Mouse (Mus musculus) heart, embryonic 15.5 days (tissue): Measurements from ENCODE around the gene A830018L16Rik. TPM values are rescaled to one million over a fixed set of nuclear protein-coding genes. Genes with fewer than 3 reads are reported as not detected.
"Not testable (repeated sequence)": the region's sequence is repeated elsewhere in the genome, so short reads cannot be mapped to it uniquely, and the experiment has no call there.

Source experiments
- ATAC-seq: fragments of 200-750 bp; cut with Nextera tagmentation; replicated peaks from 2 replicates; pipeline ENCODE4 v1.8.0; 2017; ENCODE audit warnings: low read depth, moderate TSS enrichment; ENCODE audit not compliant: insufficient number of reproducible peaks, insufficient read depth, low FRiP score
- H3K27ac ChIP-seq: fragments of 300-500 bp; sonication (generic); 2 replicates; pipeline ENCODE4 v1.5.1; 2015; ENCODE audit warnings: mild to moderate bottlenecking, inconsistent platforms
- H3K27me3 ChIP-seq: fragments of 300-500 bp; sonication (generic); 2 replicates; pipeline ENCODE4 v1.6.1; 2015; ENCODE audit warnings: inconsistent platforms
- H3K36me3 ChIP-seq: fragments of 300-500 bp; sonication (generic); 2 replicates; pipeline ENCODE4 v1.6.1; 2015; ENCODE audit warnings: mild to moderate bottlenecking, inconsistent platforms
- H3K4me1 ChIP-seq: fragments of 300-500 bp; sonication (generic); replicated peaks from 2 replicates; pipeline ENCODE4 v1.6.1; 2015; ENCODE audit warnings: inconsistent platforms
- H3K4me2 ChIP-seq: fragments of 300-500 bp; sonication (generic); 2 replicates; pipeline ENCODE4 v1.6.1; 2015; ENCODE audit warnings: inconsistent platforms, mild to moderate bottlenecking, moderate library complexity
- H3K4me3 ChIP-seq: fragments of 300-500 bp; sonication (generic); 2 replicates; pipeline ENCODE4 v1.5.1; 2015; ENCODE audit warnings: mild to moderate bottlenecking, inconsistent platforms
- H3K9ac ChIP-seq: fragments of 300-500 bp; sonication (generic); 2 replicates; pipeline ENCODE4 v1.6.1; 2015; ENCODE audit warnings: mild to moderate bottlenecking, inconsistent platforms
- H3K9me3 ChIP-seq: fragments of 300-500 bp; sonication (generic); replicated peaks from 2 replicates; pipeline ENCODE4 v1.6.1; 2016; ENCODE audit warnings: inconsistent platforms
- WGBS: fragments of 180-500 bp; shearing (Covaris S2); methylation state at CpG from one replicate; pipeline ENCODE4 v1.1.7; 2015; ENCODE audit warnings: mixed read lengths; 5-methylcytosine and 5-hydroxymethylcytosine counted together
- polyA plus RNA-seq: library from polyadenylated mRNA; unstranded; fragments of >200 nt; fragmentation: Nextera tagmentation; extraction: Ambion mirVana; gene quantifications from 2 replicates; pipeline ENCODE4 v1.2.1, GENCODE M21; 2015

Gene A830018L16Rik
- polyA plus RNA-seq, 1 experiment from 2014 or later, result 0.29 TPM

- WGBS, result 39% methylated on average over 5 of the region's 5 CpGs
- Histone ChIP-seq H3K27me3 (no peaks in the 10 kb centered on the region), H3K4me3 (no peak overlapping the region), H3K9me3 (no peaks in the 10 kb centered on the region), H3K4me1 (no peaks in the 10 kb centered on the region), H3K9ac (no peak overlapping the region), H3K27ac (no peak overlapping the region), H3K36me3 (no peaks in the 10 kb centered on the region), H3K4me2 (no peak overlapping the region)
- no peak for ATAC-seq
Observed at GRCm38 (mm10) chr1:11467065-11467643, 53.2 kb downstream of the A830018L16Rik start.

- 51% methylated on average over 2 of the region's 2 CpGs for whole genome bisulfite sequencing
- ATAC-seq, result no peak
Observed at GRCm38 (mm10) chr1:11492936-11493335, 79.0 kb downstream of the A830018L16Rik start.

GRCm38 (mm10) chr1:11501556-11501955 lies 87.7 kb downstream of the A830018L16Rik start:
- Histone ChIP-seq H3K27me3 (no peaks in the 10 kb centered on the region), H3K9ac (no peak overlapping the region), H3K36me3 (no peaks in the 10 kb centered on the region), H3K4me3 (no peak overlapping the region), H3K27ac (no peak overlapping the region), H3K9me3 (no peaks in the 10 kb centered on the region), H3K4me2 (no peak overlapping the region), H3K4me1 (no peaks in the 10 kb centered on the region)
- no peak for ATAC-seq

More at GRCm38 (mm10) chr1:11492936-11493335, 79.0 kb downstream of the A830018L16Rik start:
- H3K27me3 ChIP-seq, result no peaks in the 10 kb centered on the region
- H3K4me1 ChIP-seq, result no peaks in the 10 kb centered on the region
- H3K36me3 ChIP-seq, result no peaks in the 10 kb centered on the region
- no peak overlapping the region for H3K4me3 ChIP-seq
- H3K4me2 ChIP-seq, result no peak overlapping the region
- no peak overlapping the region for H3K27ac ChIP-seq
- no peaks in the 10 kb centered on the region for H3K9me3 ChIP-seq
- H3K9ac ChIP-seq, result no peak overlapping the region

- 67% methylated on average over 1 of the region's 1 CpGs for WGBS
Observed at GRCm38 (mm10) chr1:11549810-11550209, 135.9 kb downstream of the A830018L16Rik start.

GRCm38 (mm10) chr1:11565309-11565708 lies 151.4 kb downstream of the A830018L16Rik start:
- 9% methylated on average over 6 of the region's 6 CpGs for WGBS
- Histone ChIP-seq H3K9me3 (no peaks in the 10 kb centered on the region), H3K4me2 (no peak overlapping the region), H3K4me3 (no peak overlapping the region), H3K4me1 (no peaks in the 10 kb centered on the region), H3K27me3 (no peaks in the 10 kb centered on the region), H3K27ac (no peak overlapping the region), H3K9ac (no peak overlapping the region), H3K36me3 (no peaks in the 10 kb centered on the region)
- ATAC-seq, result no peak

More at GRCm38 (mm10) chr1:11549810-11550209, 135.9 kb downstream of the A830018L16Rik start:
- not testable (repeated sequence) for H3K4me3 ChIP-seq, H3K27me3 ChIP-seq, H3K9ac ChIP-seq, H3K4me1 ChIP-seq, H3K4me2 ChIP-seq, H3K36me3 ChIP-seq, ATAC-seq, H3K9me3 ChIP-seq, H3K27ac ChIP-seq

- no peaks in the 10 kb centered on the region for H3K36me3 ChIP-seq
- H3K4me3 ChIP-seq, result no peak overlapping the region
- H3K4me1 ChIP-seq, result no peaks in the 10 kb centered on the region
- no peak for ATAC-seq
- H3K4me2 ChIP-seq, result no peak overlapping the region
- no peak overlapping the region for H3K27ac ChIP-seq
- H3K9me3 ChIP-seq, result no peaks in the 10 kb centered on the region
- H3K9ac ChIP-seq, result no peak overlapping the region
- WGBS, result 72% methylated on average over 2 of the region's 2 CpGs
- H3K27me3 ChIP-seq, result no peaks in the 10 kb centered on the region
Observed at GRCm38 (mm10) chr1:11566730-11567129, 152.8 kb downstream of the A830018L16Rik start.

GRCm38 (mm10) chr1:11567300-11567885 lies 153.5 kb downstream of the A830018L16Rik start:
- Histone ChIP-seq H3K4me3 (no peak overlapping the region), H3K27me3 (no peaks in the 10 kb centered on the region), H3K36me3 (no peaks in the 10 kb centered on the region), H3K27ac (no peak overlapping the region), H3K9me3 (no peaks in the 10 kb centered on the region), H3K4me2 (no peak overlapping the region), H3K4me1 (no peaks in the 10 kb centered on the region), H3K9ac (no peak overlapping the region)
- no peak for ATAC-seq

- H3K36me3 ChIP-seq, result no peaks in the 10 kb centered on the region
Observed at GRCm38 (mm10) chr1:11570274-11570673, 156.4 kb downstream of the A830018L16Rik start.

GRCm38 (mm10) chr1:11573462-11573861 lies 159.6 kb downstream of the A830018L16Rik start:
- H3K9me3 ChIP-seq, result no peaks in the 10 kb centered on the region
- WGBS, result 69% methylated on average over 2 of the region's 2 CpGs
- no peak for ATAC-seq
- H3K9ac ChIP-seq, result no peak overlapping the region
- no peak overlapping the region for H3K27ac ChIP-seq
- H3K4me2 ChIP-seq, result no peak overlapping the region
- no peak overlapping the region for H3K4me3 ChIP-seq
- H3K36me3 ChIP-seq, result no peaks in the 10 kb centered on the region
- H3K27me3 ChIP-seq, result no peaks in the 10 kb centered on the region
- no peaks in the 10 kb centered on the region for H3K4me1 ChIP-seq

More at GRCm38 (mm10) chr1:11570274-11570673, 156.4 kb downstream of the A830018L16Rik start:
- Histone ChIP-seq H3K9me3 (no peaks in the 10 kb centered on the region), H3K4me1 (no peaks in the 10 kb centered on the region), H3K27me3 (no peaks in the 10 kb centered on the region), H3K27ac (no peak overlapping the region), H3K4me2 (no peak overlapping the region), H3K9ac (no peak overlapping the region), H3K4me3 (no peak overlapping the region)
- no peak for ATAC-seq
- 75% methylated on average over 2 of the region's 2 CpGs for WGBS

GRCm38 (mm10) chr1:11580026-11580425 lies 166.1 kb downstream of the A830018L16Rik start:
- no peak for ATAC-seq
- Histone ChIP-seq H3K4me1 (no peaks in the 10 kb centered on the region), H3K27me3 (no peaks in the 10 kb centered on the region), H3K9ac (no peak overlapping the region), H3K27ac (no peak overlapping the region), H3K4me2 (no peak overlapping the region), H3K4me3 (no peak overlapping the region), H3K36me3 (no peaks in the 10 kb centered on the region), H3K9me3 (no peaks in the 10 kb centered on the region)
- WGBS, result 43% methylated on average over 4 of the region's 4 CpGs

GRCm38 (mm10) chr1:11588305-11588704 lies 174.4 kb downstream of the A830018L16Rik start:
- Histone ChIP-seq H3K9me3 (no peaks in the 10 kb centered on the region), H3K36me3 (no peaks in the 10 kb centered on the region), H3K9ac (no peak overlapping the region), H3K4me1 (no peaks in the 10 kb centered on the region), H3K27ac (no peak overlapping the region), H3K4me3 (no peak overlapping the region), H3K4me2 (no peak overlapping the region), H3K27me3 (no peaks in the 10 kb centered on the region)
- no peak for ATAC-seq
- 57% methylated on average over 10 of the region's 10 CpGs for WGBS

- no peaks in the 10 kb centered on the region for H3K9me3 ChIP-seq
- H3K27ac ChIP-seq, result no peak overlapping the region
- no peak for ATAC-seq
- H3K9ac ChIP-seq, result no peak overlapping the region
- no peaks in the 10 kb centered on the region for H3K27me3 ChIP-seq
- no peaks in the 10 kb centered on the region for H3K4me1 ChIP-seq
- H3K4me2 ChIP-seq, result no peak overlapping the region
- H3K4me3 ChIP-seq, result no peak overlapping the region
- H3K36me3 ChIP-seq, result no peaks in the 10 kb centered on the region
Observed at GRCm38 (mm10) chr1:11650137-11650536, 236.2 kb downstream of the A830018L16Rik start.
